Mouse (Mus musculus) adrenal gland, postnatal 25 days (tissue): Measurements from ENCODE around the gene Olfr597. TPM values are rescaled to one million over a fixed set of nuclear protein-coding genes. Genes with fewer than 3 reads are reported as not detected.
"Not testable (repeated sequence)": the region's sequence is repeated elsewhere in the genome, so short reads cannot be mapped to it uniquely, and the experiment has no call there.

Experiments
- DNase-seq: peaks from one replicate; pipeline ENCODE4 v3.0.0; 2021; ENCODE audit warnings: mixed read lengths
- long read RNA-seq: library from polyadenylated mRNA; stranded (forward); transcript quantifications from one replicate; pipeline ENCODE4 v2.0.0, GENCODE M21; 2021
- microRNA-seq, 2 experiments: library from miRNA; unstranded; fragments of <30 nt; microRNA quantifications; one replicate each; pipeline ENCODE4 v1.2.0; 2021
- total RNA-seq: library from RNA; stranded (reverse); gene quantifications from 2 replicates; pipeline ENCODE4 v1.2.3, GENCODE M21; 2021

The Olfr597 gene
- total RNA-seq = not detected in 2 replicates
- long read RNA-seq = 0 reads

DNA sequence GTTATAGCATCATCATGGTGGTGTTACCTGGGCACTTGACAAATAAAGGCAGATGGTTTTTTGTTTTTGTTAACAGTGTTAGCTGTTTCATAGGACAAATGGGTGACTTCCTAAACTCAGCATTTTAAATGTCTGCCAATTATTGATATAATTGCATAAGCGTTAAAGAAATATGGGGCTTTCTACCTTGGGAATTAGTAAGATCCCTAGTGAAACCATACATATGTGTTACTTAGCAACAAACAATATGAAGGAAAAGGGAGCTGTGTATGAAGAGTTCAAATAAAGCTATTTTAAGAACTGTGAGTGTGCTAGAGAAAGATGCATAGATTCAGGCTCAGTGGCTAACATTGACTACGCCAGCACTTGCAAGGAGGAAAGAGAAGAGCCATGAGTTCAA is at the start of gene Olfr597:
TSS of gene Olfr597 (plus strand) at position 301 of the 400 bp plus-strand sequence.
- DNase-seq = not testable (repeated sequence)

DNA sequence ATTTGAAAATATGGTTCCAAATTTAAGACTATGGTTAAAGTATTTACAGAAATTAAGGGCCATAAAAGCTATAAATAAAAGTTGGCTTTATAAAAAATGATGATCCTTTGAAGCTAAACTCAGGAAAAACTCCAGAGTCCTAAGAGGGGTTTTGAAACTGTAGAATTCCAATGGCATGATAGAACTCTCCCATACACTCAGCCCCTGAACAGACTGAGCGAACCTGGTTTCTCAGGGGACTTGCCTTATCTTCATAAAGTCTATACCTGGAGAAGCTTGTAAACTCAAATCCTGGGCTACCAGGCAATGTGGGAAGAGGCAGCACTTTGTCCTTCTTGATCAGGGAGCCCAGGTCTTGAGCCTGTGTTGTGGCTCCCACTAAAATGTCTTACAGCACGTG is 10.8 kb upstream of the Olfr597 start, which contains the start of gene Olfr596:
TSS of gene Olfr596 (plus strand) at position 301 of the 400 bp plus-strand sequence.
- not testable (repeated sequence) for DNase-seq

DNA sequence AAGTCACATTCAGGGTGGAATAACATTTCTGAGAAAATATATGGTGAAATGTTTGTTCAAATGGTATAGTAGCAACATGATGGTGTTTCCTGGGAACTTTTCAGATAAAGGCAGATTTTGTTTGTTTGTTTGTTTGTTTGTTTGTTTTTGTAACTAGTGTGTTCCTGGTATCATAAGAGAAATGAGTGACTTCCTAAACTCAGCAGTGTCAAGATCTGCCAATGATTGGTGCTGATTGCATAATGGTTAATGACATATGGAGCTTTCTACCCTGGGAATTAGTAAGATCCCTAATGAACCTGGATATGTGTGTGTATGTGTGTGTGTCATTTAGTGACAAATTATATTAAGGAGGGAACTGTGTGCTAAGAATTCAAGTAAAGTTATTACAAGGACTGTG is 7.2 kb downstream of the Olfr597 start, which contains the start of gene Olfr598:
TSS of gene Olfr598 (plus strand) at position 301 of the 400 bp plus-strand sequence.
- DNase-seq = no peak

DNA sequence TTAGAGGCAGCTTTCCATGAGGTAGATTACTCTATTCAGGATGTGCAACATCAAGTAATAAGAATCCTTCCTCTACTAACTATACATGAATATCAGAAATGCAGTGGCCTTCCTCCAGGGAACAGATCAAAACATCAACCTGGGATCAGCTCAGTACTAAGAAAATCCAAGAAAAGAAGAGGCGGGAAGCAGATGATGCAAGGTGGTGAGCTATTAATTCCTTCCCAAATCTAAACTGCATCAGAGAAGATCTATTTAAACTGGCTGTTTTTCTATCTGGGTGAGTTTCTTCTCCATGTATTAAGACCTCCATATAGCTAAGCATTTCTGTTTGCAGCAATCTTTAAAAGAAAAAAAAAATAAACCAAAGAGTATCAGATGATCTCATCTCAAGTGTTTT is 19.5 kb downstream of the Olfr597 start, which contains the start of gene Olfr599:
TSS of gene Olfr599 (plus strand) at position 301 of the 400 bp plus-strand sequence.
- no peak for DNase-seq

DNA sequence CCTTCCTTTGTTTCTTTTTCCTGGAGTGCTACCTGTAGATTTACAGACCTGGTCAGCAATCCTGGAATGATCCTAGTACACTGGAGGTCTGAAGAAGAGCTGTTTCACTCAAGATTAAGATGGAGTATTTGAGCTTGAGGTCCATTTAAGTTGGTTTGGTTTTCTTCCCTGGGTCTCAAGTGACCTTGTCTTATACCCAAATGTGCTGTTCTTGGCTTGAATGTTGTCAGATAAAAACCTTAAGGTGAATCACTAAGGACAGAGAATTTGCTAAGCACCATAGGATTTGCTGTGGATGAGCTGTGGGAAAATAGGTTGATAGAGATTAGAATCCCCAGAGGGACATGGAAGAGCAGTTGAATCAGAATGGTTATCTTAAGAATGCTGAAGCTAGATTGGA is 33.5 kb downstream of the Olfr597 start, which contains the start of gene Olfr600:
TSS of gene Olfr600 (minus strand) at position 101 of the 400 bp plus-strand sequence.
- DNase-seq = no peak

DNA sequence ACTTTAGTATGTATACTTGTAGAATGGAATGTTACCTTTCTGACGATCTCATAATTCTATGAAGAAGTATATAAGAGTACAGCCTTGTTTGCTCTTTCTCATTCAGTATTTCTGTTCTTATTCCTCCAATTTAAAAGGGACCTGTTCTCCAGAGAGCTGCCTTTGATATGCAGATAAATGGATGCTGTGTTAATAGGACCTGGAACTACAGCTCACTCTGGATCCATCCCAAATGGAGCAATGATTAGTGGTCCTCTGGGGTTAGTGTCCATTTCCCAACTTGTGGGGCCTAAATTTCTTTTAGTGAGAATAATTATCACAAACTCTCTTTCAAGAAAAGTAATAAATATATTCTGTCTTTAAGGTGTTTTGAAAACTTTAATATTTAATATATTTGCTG is 46.4 kb downstream of the Olfr597 start, which contains the start of gene Olfr601:
TSS of gene Olfr601 (minus strand) at position 101 of the 400 bp plus-strand sequence.
- no peak for DNase-seq

Small RNA genes lying within 50 kb of the gene (microRNA-seq; reads per million reads assigned to microRNA genes)
- gene Gm23550 = 0 reads per million in 2 experiments

Other genes starting within 250 kb of the Olfr597 start
- gene Olfr584, start 234.4 kb upstream of the Olfr597 start, total RNA-seq = not detected in 2 replicates
- not detected in 2 replicates for gene Olfr585, start 218.6 kb upstream of the Olfr597 start, total RNA-seq
- not detected in 2 replicates for gene Olfr586, start 190.7 kb upstream of the Olfr597 start, total RNA-seq
- gene Olfr588-ps1, start 175.4 kb upstream of the Olfr597 start, total RNA-seq = not detected in 2 replicates
- gene Olfr589, start 160.0 kb upstream of the Olfr597 start, total RNA-seq = not detected in 2 replicates
- gene Olfr591, start 138.0 kb upstream of the Olfr597 start, total RNA-seq = not detected in 2 replicates
- gene Olfr592, start 131.5 kb upstream of the Olfr597 start, total RNA-seq = not detected in 2 replicates
- gene Olfr593, start 104.5 kb upstream of the Olfr597 start, total RNA-seq = not detected in 2 replicates
- not detected in 2 replicates for gene Olfr594, start 99.3 kb upstream of the Olfr597 start, total RNA-seq
- gene Usp17ld, start 63.8 kb upstream of the Olfr597 start, total RNA-seq = not detected in 2 replicates
- not detected in 2 replicates for gene Olfr596, start 10.7 kb upstream of the Olfr597 start, total RNA-seq
- not detected in 2 replicates for gene Olfr598, start 7.3 kb downstream of the Olfr597 start, total RNA-seq
- gene Olfr599, start 19.6 kb downstream of the Olfr597 start, total RNA-seq = not detected in 2 replicates
- gene Olfr600, start 33.4 kb downstream of the Olfr597 start, total RNA-seq = not detected in 2 replicates
- not detected in 2 replicates for gene Olfr601, start 46.3 kb downstream of the Olfr597 start, total RNA-seq
- not detected in 2 replicates for gene Olfr603, start 69.9 kb downstream of the Olfr597 start, total RNA-seq
- not detected in 2 replicates for gene Usp17lc, start 98.8 kb downstream of the Olfr597 start, total RNA-seq
- not detected in 2 replicates for gene Olfr605, start 129.1 kb downstream of the Olfr597 start, total RNA-seq
- not detected in 2 replicates for gene Olfr606, start 132.7 kb downstream of the Olfr597 start, total RNA-seq
- gene Olfr607, start 147.8 kb downstream of the Olfr597 start, total RNA-seq = not detected in 2 replicates
- gene Olfr608, start 153.6 kb downstream of the Olfr597 start, total RNA-seq = not detected in 2 replicates
- gene Olfr609, start 181.7 kb downstream of the Olfr597 start, total RNA-seq = not detected in 2 replicates
- gene Olfr610, start 195.8 kb downstream of the Olfr597 start, total RNA-seq = not detected in 2 replicates
- not detected in 2 replicates for gene Olfr611, start 204.5 kb downstream of the Olfr597 start, total RNA-seq
- gene Olfr612, start 226.4 kb downstream of the Olfr597 start, total RNA-seq = not detected in 2 replicates
- gene Olfr613, start 231.8 kb downstream of the Olfr597 start, total RNA-seq = not detected in 2 replicates
- gene Olfr615, start 239.8 kb downstream of the Olfr597 start, total RNA-seq = not detected in 2 replicates